Mouse (Mus musculus) gastrocnemius, postnatal 10 days (tissue): Measurements from ENCODE around the gene Fgfr2. TPM values are rescaled to one million over a fixed set of nuclear protein-coding genes. Genes with fewer than 3 reads are reported as not detected.
A peak's percentile ranks its signal among the peaks of the same experiment; 100 is the strongest.

Experiments used
- DNase-seq: peaks from one replicate; pipeline ENCODE4 v3.0.0; 2021; ENCODE audit warnings: mixed read lengths
- total RNA-seq, 2 experiments: library from RNA; stranded (reverse); gene quantifications; 2 replicates each; pipeline ENCODE4 v1.2.3; 2021

The Fgfr2 gene
- total RNA-seq, 2 experiments from 2014 or later, result 3.0 to 6.1 TPM

GRCm38 (mm10) chr7:132608316-132609020 lies 514.7 kb downstream of the Fgfr2 start:
- DNase-seq, result no peak

GRCm38 (mm10) chr7:132605689-132606088 lies 517.5 kb downstream of the Fgfr2 start:
- DNase-seq, result no peak

- DNase-seq, result no peak
These were observed 518.4 kb downstream of the Fgfr2 start for GRCm38 (mm10) chr7:132604720-132605119.

- no peak for DNase-seq
These were observed 522.2 kb downstream of the Fgfr2 start for GRCm38 (mm10) chr7:132600926-132601325.

GRCm38 (mm10) chr7:132600026-132600425 lies 523.1 kb downstream of the Fgfr2 start:
- DNase-seq, result no peak

- DNase-seq, result no peak
These were observed 523.8 kb downstream of the Fgfr2 start, which contains the start of gene Nkx1-2 for GRCm38 (mm10) chr7:132599071-132599975. TSS of gene Nkx1-2 (minus strand) at chr7:132599637.

- peak; percentile 31 for DNase-seq
These were observed 525.7 kb downstream of the Fgfr2 start for GRCm38 (mm10) chr7:132597251-132598041.

- DNase-seq, result no peak
These were observed 526.4 kb downstream of the Fgfr2 start for GRCm38 (mm10) chr7:132596557-132597250.

GRCm38 (mm10) chr7:132595787-132596186 lies 527.4 kb downstream of the Fgfr2 start:
- DNase-seq, result no peak

GRCm38 (mm10) chr7:132594325-132594724 lies 528.8 kb downstream of the Fgfr2 start:
- no peak for DNase-seq

- DNase-seq, result no peak
These were observed 529.4 kb downstream of the Fgfr2 start for GRCm38 (mm10) chr7:132593762-132594161.

GRCm38 (mm10) chr7:132589610-132590009 lies 533.5 kb downstream of the Fgfr2 start:
- DNase-seq, result no peak

GRCm38 (mm10) chr7:132587167-132587566 lies 536.0 kb downstream of the Fgfr2 start:
- no peak for DNase-seq

GRCm38 (mm10) chr7:132585695-132586491 lies 537.3 kb downstream of the Fgfr2 start:
- no peak for DNase-seq

GRCm38 (mm10) chr7:132581441-132581840 lies 541.7 kb downstream of the Fgfr2 start:
- DNase-seq, result no peak

- no peak for DNase-seq
These were observed 542.6 kb downstream of the Fgfr2 start for GRCm38 (mm10) chr7:132580511-132580910.

- DNase-seq, result no peak
These were observed 546.3 kb downstream of the Fgfr2 start for GRCm38 (mm10) chr7:132576891-132577290.

GRCm38 (mm10) chr7:132576116-132576650 lies 547.0 kb downstream of the Fgfr2 start, which contains the start of gene Oat:
TSS of gene Oat (minus strand) at chr7:132576398.
- DNase-seq, result peak; percentile 90

- peak; percentile 87 for DNase-seq
These were observed 547.5 kb downstream of the Fgfr2 start for GRCm38 (mm10) chr7:132575623-132576022.

GRCm38 (mm10) chr7:132574646-132575045 lies 548.5 kb downstream of the Fgfr2 start:
- DNase-seq, result no peak
